Comparison of ENCODE assay signal across 7 mouse cellular contexts in the genomic region with DNA sequence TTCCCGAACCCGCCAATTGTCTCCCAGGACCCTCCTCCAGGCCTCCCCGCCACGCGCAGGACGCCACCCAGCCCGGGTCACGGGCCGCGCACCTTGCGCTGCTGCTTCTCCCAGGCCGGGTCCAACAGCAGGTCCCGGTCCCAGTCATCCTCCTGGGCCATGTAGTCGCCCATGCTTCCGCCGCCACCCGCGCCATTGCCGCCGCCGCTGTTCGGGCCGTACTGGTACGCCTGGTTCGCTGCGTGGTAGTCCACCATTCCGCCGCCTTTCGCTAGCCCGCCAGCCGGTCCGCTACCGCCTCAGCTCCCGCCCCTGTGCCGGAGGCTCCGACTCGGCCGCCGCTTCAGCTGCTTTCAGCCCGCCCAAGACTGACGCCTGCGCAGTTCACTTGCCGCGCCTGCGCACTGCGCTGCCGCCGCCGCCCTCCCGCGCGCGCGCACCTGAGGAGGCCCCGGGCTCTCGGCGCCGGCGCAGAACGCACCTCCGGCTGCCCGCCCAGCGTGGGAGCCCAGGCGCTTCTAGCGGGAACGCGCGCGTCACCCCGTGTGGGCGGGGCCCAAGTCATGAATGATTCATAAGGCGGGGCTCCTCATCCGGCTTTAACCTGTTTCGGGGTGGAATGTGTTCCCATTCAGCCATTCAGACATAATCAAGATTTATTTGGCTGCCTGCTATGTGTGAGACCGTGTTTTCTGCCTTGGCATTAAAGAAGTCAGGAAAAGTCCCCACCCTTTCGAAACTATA. TPM values are rescaled to one million over a fixed set of nuclear protein-coding genes. Genes with fewer than 3 reads are reported as not detected.
A peak's percentile ranks its signal among the peaks of the same experiment; 100 is the strongest.
DNase-seq lines count a peak whose midpoint lies in the region; ATAC-seq lines count a peak whose summit lies in the region.

A gene (minus strand): TSS at position 414 of the 744 bp plus-strand sequence.

- no peaks in the 10 kb centered on the region for H3K27me3 ChIP-seq in embryonic facial prominence, embryonic 11.5 days (ENCODE audit: control insufficient read depth, insufficient read depth, low read length)
- H3K27me3 ChIP-seq in limb, embryonic 11.5 days (ENCODE audit: control insufficient read depth, insufficient read depth, low read length), result no peaks in the 10 kb centered on the region
- no peaks in the 10 kb centered on the region for H3K27me3 ChIP-seq in midbrain, embryonic 14.5 days (ENCODE audit: control insufficient read depth, insufficient read depth, low read length)

- peak within 1 kb of the TSS; percentile 95 for H3K9ac ChIP-seq in embryonic facial prominence, embryonic 11.5 days (replicated peaks; ENCODE audit: low read length)
- H3K9ac ChIP-seq in limb, embryonic 11.5 days (ENCODE audit: low read length), result peak within 1 kb of the TSS; percentile 82
- H3K9ac ChIP-seq in midbrain, embryonic 14.5 days (replicated peaks; ENCODE audit: low read length), result peak within 1 kb of the TSS; percentile 92

- peak within 1 kb of the TSS; percentile 75 for H3K4me2 ChIP-seq in embryonic facial prominence, embryonic 11.5 days (ENCODE audit: low read depth, low read length)
- peak within 1 kb of the TSS; percentile 65 for H3K4me2 ChIP-seq in limb, embryonic 11.5 days (ENCODE audit: low read depth, severe bottlenecking)
- H3K4me2 ChIP-seq in midbrain, embryonic 14.5 days (ENCODE audit: low read length), result peak within 1 kb of the TSS; percentile 88

- H3K4me1 ChIP-seq in embryonic facial prominence, embryonic 11.5 days (ENCODE audit: control insufficient read depth, insufficient read depth, low read length), result peaks cover 8% of the 10 kb centered on the region
- H3K4me1 ChIP-seq in limb, embryonic 11.5 days (ENCODE audit: control insufficient read depth, insufficient read depth, low read length), result peaks cover 23% of the 10 kb centered on the region
- H3K4me1 ChIP-seq in midbrain, embryonic 14.5 days (ENCODE audit: control insufficient read depth, insufficient read depth, low read length), result peaks cover 24% of the 10 kb centered on the region

- H3K27ac ChIP-seq in embryonic facial prominence, embryonic 11.5 days (replicated peaks; ENCODE audit: low read depth, low read length), result peak within 1 kb of the TSS; percentile 62
- H3K27ac ChIP-seq in limb, embryonic 11.5 days (replicated peaks; ENCODE audit: low read depth, low read length), result peak within 1 kb of the TSS; percentile 63
- H3K27ac ChIP-seq in midbrain, embryonic 14.5 days (replicated peaks; ENCODE audit: low read depth, low read length), result peak within 1 kb of the TSS; percentile 88

- ATAC-seq in embryonic facial prominence, embryonic 11.5 days (replicated peaks; ENCODE audit: insufficient number of reproducible peaks, low FRiP score, low TSS enrichment, low read depth), result peak; percentile 80
- ATAC-seq in limb, embryonic 11.5 days (ENCODE audit: insufficient number of reproducible peaks, low FRiP score, low TSS enrichment, low read depth), result peak; percentile 90
- ATAC-seq in midbrain, embryonic 14.5 days (ENCODE audit: low FRiP score, low TSS enrichment), result peak; percentile 94

- no peaks in the 10 kb centered on the region for H3K36me3 ChIP-seq in embryonic facial prominence, embryonic 11.5 days (replicated peaks; ENCODE audit: control insufficient read depth, insufficient read depth, low read depth, low read length)
- H3K36me3 ChIP-seq in limb, embryonic 11.5 days (ENCODE audit: control insufficient read depth, insufficient read depth, low read length), result no peaks in the 10 kb centered on the region
- no peaks in the 10 kb centered on the region for H3K36me3 ChIP-seq in midbrain, embryonic 14.5 days (ENCODE audit: control insufficient read depth, insufficient read depth, low read length)

- no peaks in the 10 kb centered on the region for H3K9me3 ChIP-seq in embryonic facial prominence, embryonic 11.5 days (replicated peaks; ENCODE audit: control insufficient read depth, low read length)
- H3K9me3 ChIP-seq in limb, embryonic 11.5 days (ENCODE audit: control insufficient read depth, low read length), result no peaks in the 10 kb centered on the region
- no peaks in the 10 kb centered on the region for H3K9me3 ChIP-seq in midbrain, embryonic 14.5 days (ENCODE audit: control insufficient read depth, low read length)

- H3K4me3 ChIP-seq in embryonic facial prominence, embryonic 11.5 days (ENCODE audit: low read depth, low read length), result peak within 1 kb of the TSS; percentile 98
- peak within 1 kb of the TSS; percentile 89 for H3K4me3 ChIP-seq in limb, embryonic 11.5 days (ENCODE audit: low read depth, low read length)
- peak within 1 kb of the TSS; percentile 93 for H3K4me3 ChIP-seq in midbrain, embryonic 14.5 days (replicated peaks; ENCODE audit: low read depth, low read length)

- peak; percentile 100 for DNase-seq in adrenal gland, postnatal 14 days
- peak; percentile 99 for DNase-seq in embryonic facial prominence, embryonic 11.5 days (ENCODE audit: low spot score)
- peak; percentile 100 for DNase-seq in heart, adult 11 months
- DNase-seq in kidney, adult 18-20 months, result peak; percentile 99
- peak; percentile 99 for DNase-seq in limb, embryonic 11.5 days (ENCODE audit: low spot score)
- peak; percentile 100 for DNase-seq in midbrain, embryonic 14.5 days
- peak; percentile 98 to 99 for DNase-seq in spleen, adult 18-20 months

- under 1% methylated on average over 76 of the region's 76 CpGs for WGBS in embryonic facial prominence, embryonic 11.5 days
- under 1% methylated on average over 76 of the region's 76 CpGs for whole genome bisulfite sequencing in limb, embryonic 11.5 days
- under 1% methylated on average over 76 of the region's 76 CpGs for WGBS in midbrain, embryonic 14.5 days

RNA-seq across cellular contexts. Expression of the gene that starts here (rescaled TPM):
- 271 and 282 TPM in 2 replicates for total RNA-seq in adrenal gland, postnatal 14 days (2021)
- polyA plus RNA-seq in embryonic facial prominence, embryonic 11.5 days (2014; fragmentation: Nextera tagmentation; extraction: Ambion mirVana), result 190 and 201 TPM in 2 replicates
- polyA plus RNA-seq in limb, embryonic 11.5 days (2014; fragmentation: Nextera tagmentation; extraction: Ambion mirVana), result 208 and 213 TPM in 2 replicates
- polyA plus RNA-seq in midbrain, embryonic 14.5 days (2014; fragmentation: Nextera tagmentation; extraction: Ambion mirVana), result 102 and 118 TPM in 2 replicates

Comparison
In these comparisons a context has a peak if more than half of its experiments do, and no peak if none do; other contexts are left out.
1. Peak in every context shown above with its lines: DNase-seq, ATAC-seq, H3K4me3 ChIP-seq and H3K27ac ChIP-seq.